Mouse (Mus musculus): ENCODE data around the gene Zfp719. TPM values are rescaled to one million over a fixed set of nuclear protein-coding genes. Genes with fewer than 3 reads are reported as not detected.

Zfp719 gene
- 10 to 100 TPM; 16.3 to 20.9 TPM for total RNA-seq (2021)
- long read RNA-seq, experiment 1, full-length matches to known transcripts, result 9 of 13 reads
- long read RNA-seq, experiment 1, partial matches to known transcripts, result 3 of 13 reads
- long read RNA-seq, experiment 1, other reads (novel, unspliced or antisense), result 1 of 13 reads
- long read RNA-seq, experiment 2, full-length matches to known transcripts, result 9 of 11 reads
- long read RNA-seq, experiment 2, partial matches to known transcripts, result 0 of 11 reads
- long read RNA-seq, experiment 2, other reads (novel, unspliced or antisense), result 2 of 11 reads

DNA sequence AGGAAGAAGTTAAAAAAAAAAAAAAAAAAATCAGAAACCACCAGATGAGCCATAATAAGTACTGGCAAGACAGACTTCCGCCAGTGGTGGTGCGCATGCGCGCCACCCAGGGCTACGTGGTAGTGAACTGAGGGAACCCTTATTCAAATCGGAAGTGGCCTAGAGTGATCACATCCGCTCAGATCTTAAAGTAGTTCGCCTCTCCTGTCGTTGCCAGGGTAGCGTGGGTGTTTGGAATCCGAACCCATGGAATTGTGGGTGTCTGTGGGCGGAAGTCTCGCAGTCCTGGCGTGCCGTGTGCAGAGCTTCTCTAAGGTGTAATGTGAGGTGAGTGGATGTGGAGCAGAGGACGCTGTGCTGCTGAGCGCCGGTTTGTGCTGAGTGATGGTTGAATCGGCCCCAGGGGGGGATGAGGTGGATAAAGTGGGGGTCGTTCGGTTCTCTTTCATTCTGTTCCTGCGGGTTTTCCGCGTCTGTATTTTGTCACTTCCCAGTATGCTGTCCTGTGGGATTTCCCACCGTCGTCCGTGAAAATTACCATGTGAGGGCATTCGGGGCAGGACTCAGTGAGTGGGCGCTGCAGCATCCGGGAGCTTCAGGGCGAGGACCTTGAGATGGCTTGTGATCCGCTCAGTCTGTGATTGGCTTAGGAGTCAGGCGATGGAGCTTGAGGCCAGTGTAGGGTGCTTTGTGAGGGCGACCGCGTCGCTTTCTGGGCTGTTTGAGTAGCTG is at the start of gene Zfp719:
TSS of gene Zfp719 (plus strand) at position 171 of the 732 bp plus-strand sequence.
- peak; percentile 91 to 93 for DNase-seq (ENCODE audit: low spot score in 2 of 2)

DNA sequence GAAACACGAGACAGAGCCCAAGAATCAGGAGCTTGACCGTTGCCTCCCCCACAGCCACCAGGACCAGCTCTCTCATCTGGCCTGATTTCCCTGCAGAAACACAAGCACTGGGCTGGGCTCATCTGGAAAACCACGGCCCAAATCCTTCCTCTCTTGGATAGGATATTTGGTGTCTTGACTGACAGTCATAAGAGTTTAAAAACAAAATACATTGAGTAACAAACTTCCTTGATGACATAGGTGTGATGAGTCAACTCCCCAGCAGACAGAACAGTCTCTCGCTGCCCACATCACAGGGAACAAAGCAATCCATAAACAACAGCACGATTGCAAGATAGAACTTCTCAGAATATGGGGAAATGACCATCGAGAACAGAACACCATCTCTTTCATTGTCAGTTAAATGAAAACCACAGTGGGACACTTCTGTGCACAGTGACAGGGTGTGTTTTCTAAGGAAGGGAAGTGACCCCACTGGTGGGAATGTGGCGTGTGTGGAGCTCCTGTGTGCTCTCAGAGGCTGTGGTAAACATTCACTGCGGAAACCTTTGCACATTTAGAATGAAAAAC is 49.1 kb upstream of the Zfp719 start:
- no peak for DNase-seq (ENCODE audit: low spot score in 2 of 2)

DNA sequence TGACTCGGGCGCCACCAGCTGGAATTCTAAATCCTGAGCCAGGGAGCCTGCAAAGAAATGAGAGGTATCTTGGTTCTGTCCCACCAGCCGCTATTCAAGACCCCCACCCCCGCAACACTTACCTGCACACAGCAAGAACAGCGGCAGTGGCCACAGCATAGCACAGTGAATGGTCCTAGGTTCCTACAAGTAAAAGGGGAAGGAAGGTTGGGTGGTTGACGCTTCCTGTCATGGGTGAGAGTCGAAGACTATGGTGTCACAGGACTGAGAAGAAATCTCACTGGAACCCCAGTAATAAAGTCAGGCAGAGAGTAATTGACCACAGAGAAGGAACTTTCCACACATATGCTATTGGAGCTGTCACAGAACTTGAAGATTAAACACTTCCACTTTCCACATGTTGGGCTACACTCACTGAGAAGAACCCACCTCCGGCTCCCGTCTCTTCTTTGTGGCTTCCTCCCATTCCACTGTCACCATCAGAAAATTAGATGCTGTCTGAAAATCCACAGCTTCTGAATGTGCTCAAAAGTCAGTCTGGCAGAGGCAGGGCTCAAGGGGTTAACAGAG is 46.4 kb upstream of the Zfp719 start:
- DNase-seq (ENCODE audit: low spot score in 2 of 2), result no peak

DNA sequence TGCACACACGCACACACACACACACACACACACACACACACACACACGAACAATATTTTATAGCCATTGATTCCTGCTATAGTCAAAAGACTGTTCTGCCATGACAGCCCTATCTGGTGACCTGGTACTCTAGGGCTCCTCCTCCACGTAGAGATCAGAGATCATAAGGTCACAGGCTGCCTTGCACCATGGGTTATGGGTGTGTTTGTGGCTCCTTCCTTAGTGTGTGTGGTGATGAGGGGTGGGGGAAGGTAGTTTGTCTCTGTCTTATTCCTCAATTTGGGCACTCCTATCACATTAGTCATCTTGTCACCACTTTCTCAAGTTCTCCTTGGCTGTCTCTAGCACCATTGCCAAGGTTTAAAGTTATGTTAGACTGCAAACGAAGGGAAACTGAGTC is 40.9 kb upstream of the Zfp719 start:
- DNase-seq (ENCODE audit: low spot score in 2 of 2), result no peak

DNA sequence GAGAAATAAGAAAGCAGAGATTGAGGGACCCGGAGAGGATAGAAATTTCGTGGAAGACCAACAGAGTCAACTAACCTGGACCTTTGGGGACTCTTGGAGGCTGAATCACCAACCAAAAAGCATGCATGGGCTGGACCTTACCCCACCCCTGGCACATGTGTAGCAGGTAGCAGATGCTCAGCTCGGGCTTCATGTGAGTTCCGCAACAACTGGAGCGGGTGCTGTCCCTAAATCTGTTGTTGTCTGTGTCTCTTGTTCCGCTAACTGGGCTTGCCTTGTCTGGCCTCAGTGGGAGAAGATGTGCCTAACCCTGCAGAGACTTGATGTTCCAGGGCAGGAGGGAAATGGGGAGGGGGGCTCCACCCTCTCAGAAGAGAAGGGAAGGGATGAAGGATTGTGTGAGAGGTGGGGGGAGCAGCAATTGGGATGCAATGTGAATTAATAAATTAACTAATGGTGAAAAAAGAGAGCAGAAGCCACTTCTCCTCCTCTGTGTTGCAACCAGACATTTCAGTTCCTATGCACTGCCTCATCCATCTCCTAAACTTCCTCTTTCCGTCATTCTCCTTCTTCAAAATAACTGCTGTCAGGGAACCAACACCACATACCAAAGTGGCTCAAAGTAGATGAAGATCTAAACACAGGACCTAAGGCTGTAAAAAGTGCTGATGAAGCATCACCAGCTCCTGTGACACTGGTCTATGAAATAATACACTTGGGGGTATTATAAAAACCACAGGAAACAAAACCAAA is 35.0 kb upstream of the Zfp719 start, which contains the start of gene Cd33:
TSS of gene Cd33 (minus strand) at position 204 of the 753 bp plus-strand sequence.
- DNase-seq (ENCODE audit: low spot score in 2 of 2), result no peak

DNA sequence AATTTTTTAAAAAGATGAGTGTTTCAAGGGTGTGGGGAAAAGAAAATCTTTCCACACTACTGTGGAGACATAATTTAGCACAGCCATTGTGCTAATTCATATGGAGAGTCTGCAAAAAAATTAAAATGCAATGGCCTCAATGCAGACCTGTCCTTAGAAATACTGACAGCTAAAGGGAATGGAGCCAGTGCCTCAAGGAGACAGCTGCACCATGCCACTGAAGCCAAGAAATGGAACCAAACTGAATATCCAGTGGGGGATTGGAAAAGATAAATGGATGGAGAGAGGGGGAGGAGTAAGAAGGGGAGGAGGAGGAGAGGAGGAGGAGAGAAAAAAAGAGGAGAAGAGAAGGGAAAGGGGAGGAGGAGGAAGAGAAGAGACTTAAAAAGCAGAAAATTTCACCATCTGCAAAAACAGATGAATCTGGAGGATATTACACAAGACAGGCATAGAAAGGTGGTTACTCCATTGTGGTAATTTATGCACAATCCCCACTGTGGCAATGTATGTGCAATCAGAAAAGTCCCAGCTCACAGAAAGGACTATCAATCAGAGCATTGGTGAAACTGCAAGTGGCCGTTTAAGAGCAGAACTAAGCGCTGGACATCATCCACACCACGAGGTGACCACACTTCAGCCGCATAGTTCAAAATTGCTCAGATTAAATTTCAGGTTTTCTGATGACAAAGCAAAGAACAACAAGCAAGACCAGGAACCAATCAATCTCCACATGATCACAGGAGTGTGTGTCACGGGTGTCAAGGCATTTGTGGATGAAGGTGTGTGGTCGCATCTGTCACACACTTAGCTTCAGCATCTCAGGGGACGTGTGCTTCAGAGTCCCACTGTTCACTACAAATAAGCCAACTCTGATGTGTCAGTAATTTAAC is 33.5 kb upstream of the Zfp719 start:
- DNase-seq (ENCODE audit: low spot score in 2 of 2), result no peak

DNA sequence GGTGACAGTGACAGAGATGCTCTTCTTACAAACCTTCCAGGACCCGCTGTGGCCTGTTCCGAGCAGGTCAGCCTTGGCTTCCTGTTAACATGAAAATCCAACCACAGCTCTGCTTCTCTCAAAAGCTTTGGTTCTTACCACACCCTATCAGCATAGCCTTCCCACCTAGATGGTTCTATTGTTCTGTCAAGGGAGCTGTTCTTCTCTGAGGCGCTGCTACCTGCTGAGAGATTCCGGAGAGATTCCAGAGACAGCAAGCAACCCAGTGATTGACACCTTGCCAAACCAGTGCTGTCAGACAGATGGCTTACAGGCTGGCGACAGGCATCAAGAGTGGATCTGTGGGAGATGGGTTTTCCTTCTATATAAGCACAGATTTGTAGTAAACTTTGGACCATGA is 31.7 kb upstream of the Zfp719 start:
- no peak for DNase-seq (ENCODE audit: low spot score in 2 of 2)

DNA sequence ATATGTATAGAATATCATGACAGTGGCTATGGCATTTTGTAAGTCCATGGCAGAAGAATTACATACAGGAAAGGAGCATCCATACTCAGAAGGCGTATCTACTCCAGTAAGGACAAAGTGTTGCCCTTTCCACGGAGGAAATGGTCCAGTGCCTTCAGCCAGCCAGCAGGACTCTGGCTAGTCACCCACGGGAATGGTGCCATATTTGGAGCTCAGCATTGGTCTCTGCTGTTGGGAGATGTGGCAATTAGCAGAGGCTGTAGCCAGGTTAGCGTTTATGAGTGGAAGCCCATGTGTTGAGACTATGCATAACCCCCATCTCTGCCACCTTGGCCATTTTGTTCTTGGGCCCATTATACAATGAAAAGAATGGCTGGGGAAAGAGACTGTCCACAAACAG is 31.2 kb upstream of the Zfp719 start:
- no peak for DNase-seq (ENCODE audit: low spot score in 2 of 2)

DNA sequence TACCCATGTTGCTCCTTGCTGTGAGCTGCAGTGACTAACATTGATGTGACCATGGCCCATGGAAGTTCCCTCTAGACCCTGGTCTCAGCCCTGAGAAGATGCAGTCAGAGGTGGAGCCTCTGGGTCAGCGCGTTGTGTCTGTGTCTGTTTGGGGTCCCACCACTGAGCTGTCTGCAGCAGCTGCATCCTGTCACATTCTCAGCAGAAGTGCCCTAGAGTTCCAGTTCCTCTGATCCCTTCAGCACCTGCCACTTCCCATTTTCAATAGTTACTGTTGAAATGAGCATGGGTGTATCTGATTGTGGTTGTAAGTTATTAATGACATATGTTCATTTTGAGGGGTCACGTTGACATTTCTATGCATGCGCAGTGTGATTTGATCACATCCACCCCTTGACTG is 26.3 kb upstream of the Zfp719 start:
- DNase-seq (ENCODE audit: low spot score in 2 of 2), result no peak

DNA sequence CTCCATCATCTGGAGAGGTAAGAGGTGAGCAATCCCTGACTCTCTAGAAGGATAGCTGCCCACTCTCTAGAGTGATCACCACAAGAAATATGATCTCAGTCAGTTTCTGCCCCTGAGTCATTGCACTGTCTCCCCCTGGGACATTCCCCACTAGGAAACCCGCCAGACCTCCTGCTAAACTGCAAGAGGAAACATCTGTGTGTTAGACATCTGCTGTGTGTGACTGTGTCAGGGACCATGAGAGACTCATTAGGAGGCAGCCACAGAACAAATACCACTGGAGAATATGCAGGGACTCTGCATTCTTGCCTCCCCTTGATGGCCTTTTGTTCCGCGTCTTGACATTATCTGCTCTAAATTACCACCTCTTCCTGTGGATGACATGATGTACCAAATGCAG is 24.9 kb upstream of the Zfp719 start:
- no peak for DNase-seq (ENCODE audit: low spot score in 2 of 2)

DNA sequence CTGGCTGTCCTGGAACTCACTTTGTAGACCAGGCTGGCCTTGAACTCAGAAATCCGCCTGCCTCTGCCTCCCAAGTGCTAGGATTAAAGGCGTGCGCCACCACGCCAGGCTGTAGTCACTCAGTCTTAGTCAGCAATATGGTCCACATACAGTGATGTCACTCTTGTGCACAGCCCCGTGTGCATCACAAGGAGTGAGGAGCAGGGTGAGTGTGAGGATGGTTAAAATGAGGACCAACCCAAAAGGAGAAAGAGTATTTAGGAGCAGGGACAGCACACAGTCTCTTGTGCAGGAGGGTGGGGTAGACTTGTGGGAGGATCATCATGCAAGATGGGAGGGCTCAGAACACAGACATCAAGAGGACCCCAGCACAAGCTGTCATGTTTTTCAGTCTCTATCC is 24.1 kb upstream of the Zfp719 start:
- DNase-seq (ENCODE audit: low spot score in 2 of 2), result no peak

DNA sequence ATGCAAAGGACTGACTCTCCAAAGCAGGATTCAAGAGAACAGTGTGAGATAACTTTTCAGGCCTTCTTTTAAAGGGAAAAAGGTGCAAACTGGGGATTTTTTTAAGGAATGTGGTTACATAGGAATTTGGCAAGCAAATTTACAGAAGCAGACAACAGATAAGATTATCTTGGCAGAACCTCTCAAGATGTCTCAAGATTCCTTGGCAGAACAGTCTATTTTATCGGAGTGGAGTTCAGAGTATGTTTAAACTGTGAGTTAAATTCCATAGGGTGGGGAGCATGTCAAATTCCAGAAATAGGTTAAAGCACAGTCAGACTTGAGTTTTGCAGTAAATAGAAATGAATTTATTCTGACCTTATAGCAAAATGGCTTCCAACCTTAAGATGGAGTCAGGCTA is 22.5 kb upstream of the Zfp719 start:
- DNase-seq (ENCODE audit: low spot score in 2 of 2), result no peak

DNA sequence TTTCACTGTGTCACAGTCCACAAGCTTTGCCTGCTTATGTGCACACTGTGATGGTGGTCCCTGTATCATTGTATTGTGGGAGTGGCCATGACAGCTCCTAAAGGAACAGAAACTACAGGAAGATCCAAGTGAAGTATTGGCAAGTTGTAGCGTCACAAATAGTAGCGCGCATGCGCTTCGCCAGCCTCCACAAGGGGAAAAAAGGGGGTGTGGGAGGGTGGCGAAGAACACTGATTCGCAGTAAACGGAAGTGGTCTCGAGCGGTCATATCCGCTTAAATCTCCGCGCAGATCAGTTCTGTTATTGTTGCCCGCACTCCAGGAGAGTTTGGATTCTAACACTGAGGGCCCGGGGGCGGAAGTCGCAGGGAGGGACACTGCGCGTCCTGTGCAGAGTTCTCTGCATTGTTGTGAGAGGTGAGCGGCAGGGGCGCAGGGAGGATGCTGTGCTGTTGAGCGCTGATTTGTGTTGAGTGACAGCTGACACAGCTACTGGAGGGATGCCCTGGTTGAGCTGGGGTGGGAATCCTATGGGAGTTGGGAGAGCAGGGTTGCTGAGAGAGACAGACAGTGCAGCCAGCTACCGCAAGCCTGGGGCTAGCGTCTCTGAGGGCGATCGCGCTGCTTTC is 17.3 kb upstream of the Zfp719 start, which contains the start of gene Zfp658:
TSS of gene Zfp658 (plus strand) at position 251 of the 628 bp plus-strand sequence.
- DNase-seq (ENCODE audit: low spot score in 2 of 2), result peak; percentile 81 to 89

DNA sequence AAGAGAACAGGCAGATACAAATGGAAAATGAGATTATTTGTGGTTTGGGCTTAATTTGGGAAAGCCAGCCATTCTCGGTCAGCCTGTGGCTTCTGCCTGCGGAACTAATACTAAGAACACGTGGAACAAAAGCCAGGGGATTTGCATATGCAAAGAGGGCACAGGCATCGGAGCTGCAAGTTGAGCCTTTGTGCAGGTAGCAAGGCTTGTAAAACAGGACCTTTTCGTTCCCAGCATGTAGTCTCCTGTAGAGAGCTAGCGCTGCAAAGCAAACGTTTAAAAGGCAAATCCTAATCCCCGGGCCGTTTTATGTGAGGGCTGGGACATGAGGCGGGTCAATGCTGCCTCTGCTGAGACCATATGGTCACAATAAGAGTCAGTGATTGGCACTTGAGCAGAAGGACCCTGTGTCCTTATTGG is 16.7 kb upstream of the Zfp719 start:
- no peak for DNase-seq (ENCODE audit: low spot score in 2 of 2)

DNA sequence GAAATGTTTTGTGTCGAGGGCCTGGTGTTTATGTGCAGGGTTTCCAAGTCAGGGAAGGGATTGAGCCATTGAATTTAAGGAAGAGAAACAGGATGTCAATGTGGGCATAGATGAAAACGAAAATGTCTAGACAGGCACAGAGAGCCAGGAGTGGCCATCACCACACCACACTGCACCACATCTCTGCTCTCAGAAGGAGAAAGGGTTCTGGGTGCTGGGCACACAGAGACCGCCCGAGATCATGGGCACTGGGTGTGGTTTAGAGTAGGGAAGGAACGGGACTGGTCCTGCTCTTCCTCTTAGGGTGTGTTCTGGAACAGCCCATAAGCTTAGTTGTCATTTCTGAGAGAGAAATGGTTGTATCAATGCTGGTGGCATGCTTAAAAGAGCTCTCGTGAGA is 16.1 kb upstream of the Zfp719 start:
- no peak for DNase-seq (ENCODE audit: low spot score in 2 of 2)

DNA sequence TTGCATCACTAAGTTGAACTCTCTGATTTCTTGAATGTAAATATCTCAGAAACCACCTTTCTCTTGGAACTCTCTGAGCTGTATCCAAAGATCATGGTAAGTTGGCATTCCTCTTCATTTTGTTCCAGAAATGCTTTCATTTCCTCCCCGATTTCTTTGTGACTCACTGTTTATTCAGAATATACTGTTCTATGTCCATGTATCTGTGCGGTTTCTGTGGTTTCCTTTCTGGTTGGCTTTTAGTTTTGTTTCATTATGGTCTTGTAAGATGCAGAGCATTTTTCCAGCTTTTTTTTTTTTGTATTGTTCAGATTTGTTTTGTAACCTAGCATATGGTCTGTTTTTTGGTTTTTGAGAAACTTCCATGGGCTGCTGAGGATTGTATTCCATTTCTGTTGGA is 8.2 kb upstream of the Zfp719 start:
- no peak for DNase-seq (ENCODE audit: low spot score in 2 of 2)

DNA sequence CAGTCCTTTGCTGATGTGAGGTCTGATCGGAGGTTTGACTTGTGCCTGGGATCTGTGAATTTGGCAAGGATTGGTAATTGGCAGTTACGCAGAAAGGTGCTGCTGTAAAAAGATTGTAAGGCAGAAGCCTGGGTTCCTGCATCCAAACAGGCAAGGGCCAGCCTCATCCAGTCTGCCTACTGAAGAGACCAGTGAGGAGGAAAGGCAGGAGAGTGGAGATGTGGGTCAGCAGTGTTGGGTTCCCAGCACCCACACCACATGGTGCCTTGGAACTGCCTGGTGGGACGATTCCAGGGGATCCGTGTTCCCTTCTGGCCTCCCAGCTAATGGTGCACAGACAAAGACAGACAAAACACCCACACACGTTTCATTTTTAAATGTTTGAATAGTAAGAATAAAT is 1.1 kb downstream of the Zfp719 start:
- peak in 1 of 2 experiments; percentile 20 for DNase-seq (ENCODE audit: low spot score in 2 of 2)

DNA sequence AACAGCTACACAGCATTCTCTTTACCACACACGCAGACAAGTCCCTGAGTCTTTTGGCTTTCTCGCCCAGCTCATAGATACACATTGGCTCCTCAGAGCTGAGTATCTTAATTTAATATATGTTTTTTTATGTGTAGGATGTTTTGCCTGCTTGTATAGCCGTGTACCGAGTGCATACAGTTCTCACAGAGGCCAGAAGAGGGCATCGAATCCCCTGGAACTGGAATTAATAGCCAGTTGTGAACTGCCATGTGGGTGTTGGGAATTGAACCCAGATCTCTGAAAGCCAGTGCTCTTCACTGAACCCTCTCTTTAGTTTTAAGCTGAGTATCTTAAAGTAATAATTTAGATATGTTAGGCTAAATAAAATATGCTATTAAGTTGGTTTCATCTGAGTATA is 5.4 kb downstream of the Zfp719 start:
- no peak for DNase-seq (ENCODE audit: low spot score in 2 of 2)

DNA sequence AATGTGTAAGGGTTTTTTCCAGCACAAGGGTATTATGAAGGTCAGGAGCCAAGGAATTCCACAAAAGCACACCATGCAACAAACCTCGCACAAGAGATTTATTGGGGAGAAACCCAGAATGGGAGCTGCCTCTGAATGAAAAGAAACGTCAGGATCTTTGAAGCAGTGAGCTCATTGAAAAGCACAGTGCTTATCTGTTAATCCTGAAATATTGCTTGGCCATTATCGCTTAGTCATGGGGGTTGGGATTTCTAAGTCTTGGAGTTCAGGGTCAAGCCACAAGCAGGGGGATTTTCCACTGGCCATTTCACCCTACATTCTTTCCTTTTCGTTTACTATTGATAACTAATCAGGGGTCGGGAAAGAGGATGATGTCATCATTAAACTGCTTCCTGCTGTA is 22.5 kb downstream of the Zfp719 start:
- no peak for DNase-seq (ENCODE audit: low spot score in 2 of 2)
